Mouse (Mus musculus): Measurements from ENCODE around the gene Serinc5. TPM values are rescaled to one million over a fixed set of nuclear protein-coding genes. Genes with fewer than 3 reads are reported as not detected.

Serinc5 gene
- polyA plus RNA-seq, 1 experiment from 2014 or later: 11.0 TPM

DNA sequence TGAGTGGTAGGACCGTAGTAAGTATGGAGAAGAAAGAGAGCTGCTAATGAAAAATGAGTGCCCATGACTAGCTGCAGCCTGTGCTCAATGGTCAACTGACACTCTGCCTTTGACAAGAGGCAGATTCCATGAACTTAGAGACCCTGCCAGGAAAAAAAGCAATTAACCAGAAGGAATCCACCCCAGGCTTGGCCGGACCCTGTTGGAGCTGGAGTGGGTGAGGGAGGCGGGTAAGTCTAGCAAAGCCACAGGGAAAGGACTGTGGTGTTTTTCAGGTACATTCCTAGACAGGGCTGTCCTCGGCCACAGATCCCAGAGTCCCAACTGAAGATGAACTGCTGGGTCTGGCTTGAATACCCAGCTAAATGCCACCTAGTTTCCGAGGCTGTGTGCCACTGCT is 121.9 kb downstream of the Serinc5 start:
- peaks cover 6% of the 10 kb centered on the region; the same call in 1 of the 2 replicates for H3K27me3 ChIP-seq (ENCODE audit: control insufficient read depth, insufficient read depth, low read length)
- no peak overlapping the region for H3K27ac ChIP-seq (replicated peaks in 1 of 2; ENCODE audit: control insufficient read depth in 1 of 2, insufficient read depth in 1 of 2, low read depth in 2 of 2, low read length in 2 of 2)
- no peaks in the 10 kb centered on the region for H3K36me3 ChIP-seq (ENCODE audit: control insufficient read depth, insufficient read depth, low read length)
- ATAC-seq (ENCODE audit: insufficient number of reproducible peaks, insufficient read depth, low FRiP score, low read depth): no peak
- no peak overlapping the region for H3K4me3 ChIP-seq (ENCODE audit: control insufficient read depth in 1 of 2, insufficient read depth in 1 of 2, low read depth in 1 of 2, low read length in 2 of 2)
- H3K4me2 ChIP-seq (ENCODE audit: low read length): no peak overlapping the region
- no peak overlapping the region for H3K9ac ChIP-seq (ENCODE audit: low read length)
- no peaks in the 10 kb centered on the region for H3K9me3 ChIP-seq (ENCODE audit: control insufficient read depth, low read length)
- 75% methylated on average over 5 of the region's 5 CpGs for WGBS
- peaks cover 0 to 2% of the 10 kb centered on the region in 2 experiments; a peak in 2 of 4 replicates for H3K4me1 ChIP-seq (ENCODE audit: control insufficient read depth in 2 of 2, insufficient read depth in 2 of 2, low read length in 2 of 2)

DNA sequence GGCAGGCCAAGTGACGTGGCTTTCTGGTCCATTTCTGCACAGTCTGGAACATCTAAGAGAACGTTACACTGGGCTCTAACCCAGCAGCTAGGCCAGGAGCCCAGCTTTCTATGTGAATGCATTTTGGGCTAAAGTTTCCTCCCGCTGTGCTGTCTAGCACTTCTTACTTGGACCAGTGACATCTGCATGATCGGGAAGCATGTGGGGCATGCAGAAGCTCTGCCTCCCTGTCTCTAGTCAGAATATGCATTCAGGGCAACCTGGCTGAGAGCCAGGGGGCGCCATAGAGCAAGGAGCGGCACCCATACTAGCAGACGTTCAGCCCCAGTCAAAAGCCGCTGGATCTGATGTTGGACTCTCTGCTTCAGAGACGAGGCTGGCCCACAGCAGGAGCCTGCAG is 122.4 kb downstream of the Serinc5 start:
- Histone ChIP-seq H3K9me3 (ENCODE audit: control insufficient read depth, low read length) (no peaks in the 10 kb centered on the region), H3K4me3 (ENCODE audit: control insufficient read depth in 1 of 2, insufficient read depth in 1 of 2, low read depth in 1 of 2, low read length in 2 of 2) (no peak overlapping the region), H3K4me2 (ENCODE audit: low read length) (no peak overlapping the region), H3K4me1 (ENCODE audit: control insufficient read depth in 2 of 2, insufficient read depth in 2 of 2, low read length in 2 of 2) (peaks cover 0 to 2% of the 10 kb centered on the region in 2 experiments; a peak in 2 of 4 replicates), H3K27ac (replicated peaks in 1 of 2; ENCODE audit: control insufficient read depth in 1 of 2, insufficient read depth in 1 of 2, low read depth in 2 of 2, low read length in 2 of 2) (no peak overlapping the region), H3K36me3 (ENCODE audit: control insufficient read depth, insufficient read depth, low read length) (no peaks in the 10 kb centered on the region), H3K9ac (ENCODE audit: low read length) (no peak overlapping the region), H3K27me3 (ENCODE audit: control insufficient read depth, insufficient read depth, low read length) (peaks cover 6% of the 10 kb centered on the region; the same call in 1 of the 2 replicates)
- ATAC-seq (ENCODE audit: insufficient number of reproducible peaks, insufficient read depth, low FRiP score, low read depth): no peak
- WGBS: 34% methylated on average over 9 of the region's 9 CpGs

DNA sequence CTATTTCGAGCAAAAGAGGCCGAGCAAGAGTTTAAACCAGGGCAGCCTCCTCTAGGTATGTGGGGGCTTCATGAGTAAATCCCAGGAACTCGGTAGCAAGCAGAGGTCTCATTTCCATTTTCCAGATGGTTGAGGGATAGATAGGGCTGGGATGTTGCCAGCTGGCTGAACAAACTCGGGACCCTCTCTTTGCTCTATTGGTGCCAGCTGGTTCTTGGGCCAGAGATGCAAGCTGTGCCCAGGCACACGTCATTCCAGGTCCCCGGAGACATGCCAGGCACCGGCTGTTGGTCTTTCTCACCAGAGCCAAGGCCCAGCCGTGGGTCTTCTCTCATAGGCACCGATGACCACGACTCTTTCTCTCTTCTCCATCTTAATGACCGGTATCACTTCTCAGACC is 122.8 kb downstream of the Serinc5 start:
- Histone ChIP-seq H3K4me3 (ENCODE audit: control insufficient read depth in 1 of 2, insufficient read depth in 1 of 2, low read depth in 1 of 2, low read length in 2 of 2) (no peak overlapping the region), H3K9ac (ENCODE audit: low read length) (no peak overlapping the region), H3K27ac (replicated peaks in 1 of 2; ENCODE audit: control insufficient read depth in 1 of 2, insufficient read depth in 1 of 2, low read depth in 2 of 2, low read length in 2 of 2) (no peak overlapping the region), H3K9me3 (ENCODE audit: control insufficient read depth, low read length) (no peaks in the 10 kb centered on the region), H3K4me2 (ENCODE audit: low read length) (no peak overlapping the region), H3K27me3 (ENCODE audit: control insufficient read depth, insufficient read depth, low read length) (peaks cover 6% of the 10 kb centered on the region; the same call in 1 of the 2 replicates), H3K4me1 (ENCODE audit: control insufficient read depth in 2 of 2, insufficient read depth in 2 of 2, low read length in 2 of 2) (peaks cover 0 to 2% of the 10 kb centered on the region in 2 experiments; a peak in 2 of 4 replicates), H3K36me3 (ENCODE audit: control insufficient read depth, insufficient read depth, low read length) (no peaks in the 10 kb centered on the region)
- no peak for ATAC-seq (ENCODE audit: insufficient number of reproducible peaks, insufficient read depth, low FRiP score, low read depth)
- 84% methylated on average over 11 of the region's 11 CpGs for WGBS

DNA sequence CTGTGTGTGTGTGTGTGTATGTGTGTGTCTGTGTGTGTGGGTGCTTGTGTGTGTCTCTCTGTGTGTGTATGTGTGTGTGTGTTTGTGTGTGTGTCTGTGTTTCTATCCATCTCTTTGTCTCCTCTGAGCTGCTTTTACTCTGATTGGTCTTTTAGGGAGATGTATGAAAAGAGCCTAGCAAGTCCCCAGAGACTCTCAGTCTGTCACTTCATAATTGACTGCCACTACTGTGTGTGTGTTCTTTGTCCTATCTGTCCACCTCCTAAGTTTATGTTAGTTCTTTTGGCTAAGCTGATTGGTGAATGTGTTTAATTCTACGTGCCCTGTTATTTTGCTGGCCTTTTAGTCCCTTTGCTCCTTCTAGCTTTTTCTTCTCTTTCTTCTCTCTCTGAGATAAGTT is 124.8 kb downstream of the Serinc5 start:
- Histone ChIP-seq H3K27me3 (ENCODE audit: control insufficient read depth, insufficient read depth, low read length) (peaks cover 6% of the 10 kb centered on the region; the same call in 1 of the 2 replicates), H3K27ac (replicated peaks in 1 of 2; ENCODE audit: control insufficient read depth in 1 of 2, insufficient read depth in 1 of 2, low read depth in 2 of 2, low read length in 2 of 2) (no peak overlapping the region), H3K36me3 (ENCODE audit: control insufficient read depth, insufficient read depth, low read length) (no peaks in the 10 kb centered on the region), H3K9me3 (ENCODE audit: control insufficient read depth, low read length) (no peaks in the 10 kb centered on the region), H3K4me3 (ENCODE audit: control insufficient read depth in 1 of 2, insufficient read depth in 1 of 2, low read depth in 1 of 2, low read length in 2 of 2) (no peak overlapping the region), H3K4me2 (ENCODE audit: low read length) (no peak overlapping the region), H3K4me1 (ENCODE audit: control insufficient read depth in 2 of 2, insufficient read depth in 2 of 2, low read length in 2 of 2) (0 out of 4 replicates have a peak, but pooled peaks cover 0 to 2% of the 10 kb centered on the region in 2 experiments), H3K9ac (ENCODE audit: low read length) (no peak overlapping the region)
- 87% methylated on average over 1 of the region's 1 CpGs for WGBS
- no peak for ATAC-seq (ENCODE audit: insufficient number of reproducible peaks, insufficient read depth, low FRiP score, low read depth)

DNA sequence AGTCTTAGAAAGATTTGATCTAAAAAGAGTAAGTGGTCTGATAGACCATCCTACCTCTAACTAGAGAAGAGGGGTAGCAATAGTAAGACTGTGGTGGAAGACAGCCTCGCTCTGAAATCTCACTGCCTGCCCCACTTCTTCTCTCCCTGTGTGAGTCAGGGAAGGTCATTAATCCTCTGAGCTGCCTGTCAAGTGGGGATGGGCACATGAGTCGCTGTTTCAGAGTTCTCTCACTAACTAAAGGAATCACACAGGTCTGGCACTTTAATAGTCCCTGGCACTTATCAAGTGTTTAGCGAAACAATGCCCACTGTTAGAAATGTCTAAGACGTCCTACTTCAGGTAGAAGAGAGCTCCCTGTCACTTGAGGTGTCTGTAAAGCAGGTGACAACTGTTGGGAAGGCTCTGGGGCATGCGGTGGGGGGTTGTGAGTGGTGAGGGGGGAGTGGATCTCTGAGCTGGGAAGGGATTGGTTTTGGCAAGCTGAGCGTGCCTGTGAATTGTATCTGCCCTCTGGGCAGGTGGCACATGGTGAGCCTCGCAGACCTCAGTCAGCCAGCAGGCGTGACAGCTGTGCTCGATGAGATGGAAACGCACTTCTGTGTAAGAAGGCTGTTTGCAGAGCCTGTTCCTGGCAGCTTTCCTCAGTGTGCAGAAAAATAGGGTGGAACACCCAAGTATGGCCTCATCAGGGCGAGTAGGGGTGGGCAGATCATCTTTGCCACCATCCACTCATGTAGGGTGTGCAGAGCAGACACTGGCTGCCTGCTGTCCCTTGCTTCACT is 125.8 kb downstream of the Serinc5 start:
- no peak for ATAC-seq (ENCODE audit: insufficient number of reproducible peaks, insufficient read depth, low FRiP score, low read depth)
- Histone ChIP-seq H3K9ac (ENCODE audit: low read length) (no peak overlapping the region), H3K27me3 (ENCODE audit: control insufficient read depth, insufficient read depth, low read length) (peaks cover 6% of the 10 kb centered on the region; the same call in 1 of the 2 replicates), H3K4me2 (ENCODE audit: low read length) (no peak overlapping the region), H3K27ac (replicated peaks in 1 of 2; ENCODE audit: control insufficient read depth in 1 of 2, insufficient read depth in 1 of 2, low read depth in 2 of 2, low read length in 2 of 2) (no peak overlapping the region), H3K36me3 (ENCODE audit: control insufficient read depth, insufficient read depth, low read length) (no peaks in the 10 kb centered on the region), H3K4me1 (ENCODE audit: control insufficient read depth in 2 of 2, insufficient read depth in 2 of 2, low read length in 2 of 2) (0 out of 4 replicates have a peak, but pooled peaks cover 0 to 1% of the 10 kb centered on the region in 2 experiments), H3K9me3 (ENCODE audit: control insufficient read depth, low read length) (no peaks in the 10 kb centered on the region), H3K4me3 (ENCODE audit: control insufficient read depth in 1 of 2, insufficient read depth in 1 of 2, low read depth in 1 of 2, low read length in 2 of 2) (no peak overlapping the region)
- WGBS: 49% methylated on average over 11 of the region's 11 CpGs

DNA sequence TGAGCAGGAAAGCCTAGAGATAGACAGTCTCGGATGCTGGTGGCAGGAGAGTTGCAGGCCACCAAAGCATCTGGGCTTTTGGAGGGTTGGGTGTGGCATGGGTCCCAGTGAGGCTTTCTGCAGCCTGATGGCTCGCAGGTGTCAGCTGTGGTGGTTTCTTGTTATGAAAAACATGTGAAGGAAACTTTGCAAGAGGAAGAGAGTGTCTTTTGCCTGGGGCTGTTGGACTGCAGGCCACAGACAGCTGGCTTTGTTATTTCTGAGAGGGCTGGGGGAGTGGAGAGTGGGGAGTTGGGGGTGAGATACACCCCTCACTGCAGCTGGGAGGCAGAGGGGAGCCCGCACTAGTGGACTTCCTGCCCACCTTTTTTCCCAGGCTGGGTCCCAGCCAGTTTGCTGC is 127.9 kb downstream of the Serinc5 start:
- 81% methylated on average over 3 of the region's 3 CpGs for WGBS
- no peak overlapping the region for H3K9ac ChIP-seq (ENCODE audit: low read length)
- ATAC-seq (ENCODE audit: insufficient number of reproducible peaks, insufficient read depth, low FRiP score, low read depth): no peak
- peaks cover 4% of the 10 kb centered on the region; the same call in 1 of the 2 replicates for H3K27me3 ChIP-seq (ENCODE audit: control insufficient read depth, insufficient read depth, low read length)
- peaks cover 0 to 3% of the 10 kb centered on the region in 2 experiments; a peak in 1 of 4 replicates for H3K4me1 ChIP-seq (ENCODE audit: control insufficient read depth in 2 of 2, insufficient read depth in 2 of 2, low read length in 2 of 2)
- no peak overlapping the region for H3K4me3 ChIP-seq (ENCODE audit: control insufficient read depth in 1 of 2, insufficient read depth in 1 of 2, low read depth in 1 of 2, low read length in 2 of 2)
- H3K4me2 ChIP-seq (ENCODE audit: low read length): no peak overlapping the region
- H3K36me3 ChIP-seq (ENCODE audit: control insufficient read depth, insufficient read depth, low read length): no peaks in the 10 kb centered on the region
- no peaks in the 10 kb centered on the region for H3K9me3 ChIP-seq (ENCODE audit: control insufficient read depth, low read length)
- H3K27ac ChIP-seq (replicated peaks in 1 of 2; ENCODE audit: control insufficient read depth in 1 of 2, insufficient read depth in 1 of 2, low read depth in 2 of 2, low read length in 2 of 2): no peak overlapping the region

DNA sequence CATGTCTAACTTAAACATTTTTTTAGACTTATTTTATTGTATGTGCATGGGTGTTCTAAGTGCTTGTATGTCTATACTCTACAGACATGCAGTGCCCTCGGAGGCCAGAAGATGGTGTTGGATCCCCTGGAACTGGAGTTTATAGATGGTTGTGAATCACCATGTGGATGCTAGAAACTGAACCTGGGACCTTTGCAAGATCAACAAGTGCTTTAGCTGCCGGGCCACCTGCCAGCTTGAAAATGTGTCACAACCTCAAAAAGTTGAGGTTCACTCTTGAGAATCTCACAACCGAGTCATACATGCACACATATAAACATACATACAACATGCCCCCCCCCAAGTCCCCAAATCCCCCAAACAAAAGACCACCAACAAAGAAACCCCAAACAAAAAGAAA is 129.0 kb downstream of the Serinc5 start:
- no peak for ATAC-seq (ENCODE audit: insufficient number of reproducible peaks, insufficient read depth, low FRiP score, low read depth)
- Histone ChIP-seq H3K27ac (replicated peaks in 1 of 2; ENCODE audit: control insufficient read depth in 1 of 2, insufficient read depth in 1 of 2, low read depth in 2 of 2, low read length in 2 of 2) (no peak overlapping the region), H3K27me3 (ENCODE audit: control insufficient read depth, insufficient read depth, low read length) (no peaks in the 10 kb centered on the region), H3K4me2 (ENCODE audit: low read length) (no peak overlapping the region), H3K9me3 (ENCODE audit: control insufficient read depth, low read length) (no peaks in the 10 kb centered on the region), H3K9ac (ENCODE audit: low read length) (no peak overlapping the region), H3K4me3 (ENCODE audit: control insufficient read depth in 1 of 2, insufficient read depth in 1 of 2, low read depth in 1 of 2, low read length in 2 of 2) (no peak overlapping the region), H3K36me3 (ENCODE audit: control insufficient read depth, insufficient read depth, low read length) (no peaks in the 10 kb centered on the region), H3K4me1 (ENCODE audit: control insufficient read depth in 2 of 2, insufficient read depth in 2 of 2, low read length in 2 of 2) (peaks cover 0 to 3% of the 10 kb centered on the region in 2 experiments; a peak in 1 of 4 replicates)
- 82% methylated on average over 3 of the region's 3 CpGs for WGBS
